Comparison of ENCODE assay signal across 8 mouse cellular contexts in genomic region chr15:61707952-61708351, GRCm38 (mm10).
DNase-seq lines count a peak whose midpoint lies in the region; ATAC-seq and TF ChIP-seq lines count a peak whose summit lies in the region.

No protein-coding gene starts in this region.

- TF ChIP-seq CTCF in brain, embryonic 14.5 days (IDR thresholded peaks at IDR 0.05; ENCODE audit: borderline replicate concordance, extremely low read depth, insufficient read depth, insufficient read length): no peak

- no peak for ATAC-seq in megakaryocyte progenitor cell, adult 5-6 weeks (replicated peaks; ENCODE audit: poor library complexity)

- peak; percentile 12 for DNase-seq in layer of hippocampus, adult 9-11 months
- no peak for DNase-seq in layer of hippocampus, postnatal 36 days
- peak; percentile 80 for DNase-seq in brain, embryonic 14.5 days (ENCODE audit: low read depth)
- DNase-seq in heart, postnatal 4 days: peak; percentile 68
- DNase-seq in lung, postnatal 4 days: peak; percentile 68 to 82
- no peak for DNase-seq in yolk sac, embryonic 10.5 days (ENCODE audit: low spot score)
- DNase-seq in cerebellum, adult 9-11 months: no peak

- TF ChIP-seq POLR2A in brain, embryonic 14.5 days (IDR thresholded peaks at IDR 0.05; ENCODE audit: borderline replicate concordance, extremely low read depth, insufficient read depth, insufficient read length, poor library complexity, severe bottlenecking): no peak

Comparison
In these comparisons a context has a peak if more than half of its experiments do, and no peak if none do; other contexts are left out.
1. DNase-seq: peak in layer of hippocampus, adult 9-11 months (single experiment), brain, embryonic 14.5 days (single experiment), heart, postnatal 4 days (single experiment) and lung, postnatal 4 days (2 of 2); none in layer of hippocampus, postnatal 36 days (0 of 2), yolk sac, embryonic 10.5 days (single experiment) and cerebellum, adult 9-11 months (single experiment).